Mouse (Mus musculus): ENCODE results near the gene Myh13. TPM values are rescaled to one million over a fixed set of nuclear protein-coding genes. Genes with fewer than 3 reads are reported as not detected.

Myh13 gene
- polyA plus RNA-seq, 1 experiment from 2014 or later: not detected

DNA sequence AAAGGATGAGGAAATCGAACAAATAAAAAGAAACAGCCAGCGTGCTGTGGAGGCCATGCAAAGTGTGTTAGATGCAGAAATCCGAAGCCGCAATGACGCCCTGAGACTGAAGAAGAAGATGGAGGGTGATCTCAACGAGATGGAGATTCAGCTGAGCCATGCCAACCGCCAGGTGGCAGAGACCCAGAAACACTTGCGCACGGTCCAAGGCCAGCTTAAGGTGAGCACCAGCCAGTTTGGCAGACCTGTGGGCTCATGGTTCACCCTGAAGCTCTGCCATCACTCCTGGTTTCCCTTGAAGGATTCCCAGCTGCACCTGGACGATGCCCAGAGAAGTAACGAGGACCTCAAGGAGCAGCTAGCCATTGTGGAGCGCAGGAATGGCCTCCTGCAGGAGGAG is 43.1 kb downstream of the Myh13 start:
- no peaks in the 10 kb centered on the region for H3K4me1 ChIP-seq
- no peak overlapping the region for H3K4me2 ChIP-seq (replicated peaks)
- H3K9me3 ChIP-seq: no peaks in the 10 kb centered on the region
- no peak overlapping the region for H3K9ac ChIP-seq
- H3K36me3 ChIP-seq: no peaks in the 10 kb centered on the region
- H3K27ac ChIP-seq: no peak overlapping the region
- ATAC-seq (ENCODE audit: low FRiP score, low read depth): no peak
- no peaks in the 10 kb centered on the region for H3K27me3 ChIP-seq (replicated peaks)
- 92% methylated on average over 12 of the region's 12 CpGs for WGBS
- no peak overlapping the region for H3K4me3 ChIP-seq

DNA sequence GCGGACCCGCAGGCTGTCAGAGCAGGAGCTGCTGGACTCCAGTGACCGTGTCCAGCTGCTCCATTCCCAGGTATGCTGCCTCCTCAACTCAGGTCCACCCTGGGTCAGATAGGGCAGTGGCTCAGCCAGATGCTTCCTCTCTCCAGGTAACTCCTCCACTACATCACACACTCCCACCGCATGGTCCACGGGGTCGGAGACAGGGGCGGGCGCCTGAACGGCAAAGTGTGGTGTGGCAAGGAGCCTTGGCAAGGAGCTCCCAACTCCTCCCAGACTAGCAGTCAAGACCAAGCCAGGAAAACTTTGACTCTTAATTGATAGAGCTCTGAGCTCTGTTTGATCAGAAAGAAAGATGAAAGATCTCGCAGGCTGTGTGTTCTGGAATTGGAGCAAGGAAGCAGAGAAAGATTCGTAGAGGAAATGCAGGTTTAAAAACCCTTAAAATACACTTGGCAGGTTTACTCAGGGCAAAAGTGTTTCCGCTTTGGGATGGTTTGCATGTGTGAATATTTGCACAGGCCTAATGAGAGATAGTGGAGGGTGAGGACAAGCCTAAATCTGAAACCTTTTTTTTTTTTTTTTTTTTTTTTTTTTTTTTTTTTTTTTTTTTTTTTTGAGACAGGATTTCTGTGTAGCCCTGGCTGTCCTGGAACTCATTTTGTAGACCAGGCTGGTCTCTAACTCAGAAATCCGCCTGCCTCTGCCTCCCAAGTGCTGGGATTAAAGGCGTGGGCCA is 43.7 kb downstream of the Myh13 start:
- H3K36me3 ChIP-seq: no peaks in the 10 kb centered on the region
- no peak overlapping the region for H3K27ac ChIP-seq
- H3K9me3 ChIP-seq: no peaks in the 10 kb centered on the region
- H3K4me1 ChIP-seq: no peaks in the 10 kb centered on the region
- no peak overlapping the region for H3K4me3 ChIP-seq
- H3K4me2 ChIP-seq (replicated peaks): no peak overlapping the region
- H3K9ac ChIP-seq: no peak overlapping the region
- WGBS: 91% methylated on average over 14 of the region's 14 CpGs
- H3K27me3 ChIP-seq (replicated peaks): no peaks in the 10 kb centered on the region
- ATAC-seq (ENCODE audit: low FRiP score, low read depth): no peak

GRCm38 (mm10) chr11:67366936-67367335 is 45.5 kb downstream of the Myh13 start:
- WGBS: 76% methylated on average over 9 of the region's 9 CpGs

GRCm38 (mm10) chr11:67373333-67373732 is 51.9 kb downstream of the Myh13 start:
- no peak overlapping the region for H3K9ac ChIP-seq
- H3K27ac ChIP-seq: no peak overlapping the region
- no peak overlapping the region for H3K4me3 ChIP-seq
- H3K27me3 ChIP-seq (replicated peaks): no peaks in the 10 kb centered on the region
- ATAC-seq (ENCODE audit: low FRiP score, low read depth): 0 out of 2 replicates have a peak, but pooled peaks have one; percentile 33
- no peaks in the 10 kb centered on the region for H3K36me3 ChIP-seq
- WGBS: 69% methylated on average over 2 of the region's 2 CpGs
- H3K4me1 ChIP-seq: no peaks in the 10 kb centered on the region
- H3K4me2 ChIP-seq (replicated peaks): no peak overlapping the region
- H3K9me3 ChIP-seq: no peaks in the 10 kb centered on the region

More at GRCm38 (mm10) chr11:67366936-67367335, 45.5 kb downstream of the Myh13 start:
- no peaks in the 10 kb centered on the region for H3K27me3 ChIP-seq (replicated peaks)
- H3K9me3 ChIP-seq: no peaks in the 10 kb centered on the region
- no peak overlapping the region for H3K4me2 ChIP-seq (replicated peaks)
- H3K36me3 ChIP-seq: no peaks in the 10 kb centered on the region
- no peak overlapping the region for H3K9ac ChIP-seq
- H3K27ac ChIP-seq: no peak overlapping the region
- H3K4me1 ChIP-seq: no peaks in the 10 kb centered on the region
- H3K4me3 ChIP-seq: no peak overlapping the region
- ATAC-seq (ENCODE audit: low FRiP score, low read depth): no peak

DNA sequence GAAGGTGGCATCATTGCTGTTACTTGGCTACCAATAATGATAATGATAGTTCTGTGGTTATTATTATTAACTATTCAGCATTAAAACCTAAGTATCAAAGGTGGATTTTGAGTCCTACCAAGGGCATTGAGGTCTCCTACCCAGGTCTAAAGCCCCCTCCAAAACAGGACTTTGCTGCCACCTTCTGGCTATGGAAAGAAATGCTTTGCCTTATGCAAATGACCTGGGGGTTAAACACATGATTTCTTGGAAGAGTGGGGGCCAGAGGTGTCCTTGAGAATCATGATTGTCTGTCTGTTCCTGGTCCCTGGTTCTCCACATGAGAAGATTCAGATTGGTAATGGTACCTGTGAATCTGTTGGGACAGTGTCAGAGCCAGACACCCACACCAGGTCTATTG is 54.9 kb downstream of the Myh13 start:
- no peak overlapping the region for H3K4me3 ChIP-seq
- no peak for ATAC-seq (ENCODE audit: low FRiP score, low read depth)
- H3K27ac ChIP-seq: no peak overlapping the region
- no peak overlapping the region for H3K9ac ChIP-seq
- H3K4me2 ChIP-seq (replicated peaks): no peak overlapping the region
- H3K27me3 ChIP-seq (replicated peaks): no peaks in the 10 kb centered on the region
- no peaks in the 10 kb centered on the region for H3K9me3 ChIP-seq
- no peaks in the 10 kb centered on the region for H3K36me3 ChIP-seq
- peaks cover 16% of the 10 kb centered on the region for H3K4me1 ChIP-seq

- 0 out of 2 replicates have a peak overlapping the region, but pooled peaks have one; percentile 12 for H3K4me2 ChIP-seq (replicated peaks)
- ATAC-seq (ENCODE audit: low FRiP score, low read depth): no peak
- no peak overlapping the region for H3K27ac ChIP-seq
- H3K36me3 ChIP-seq: no peaks in the 10 kb centered on the region
- H3K4me1 ChIP-seq: peaks cover 16% of the 10 kb centered on the region
- H3K4me3 ChIP-seq: no peak overlapping the region
- H3K27me3 ChIP-seq (replicated peaks): no peaks in the 10 kb centered on the region
- H3K9me3 ChIP-seq: no peaks in the 10 kb centered on the region
- H3K9ac ChIP-seq: no peak overlapping the region
- WGBS: 6% methylated on average over 10 of the region's 10 CpGs
Measured at GRCm38 (mm10) chr11:67379703-67380510, 58.4 kb downstream of the Myh13 start.

GRCm38 (mm10) chr11:67381833-67382232 is 60.4 kb downstream of the Myh13 start:
- H3K27ac ChIP-seq: no peak overlapping the region
- no peaks in the 10 kb centered on the region for H3K36me3 ChIP-seq
- H3K9ac ChIP-seq: no peak overlapping the region
- H3K27me3 ChIP-seq (replicated peaks): no peaks in the 10 kb centered on the region
- 78% methylated on average over 4 of the region's 4 CpGs for WGBS
- H3K4me2 ChIP-seq (replicated peaks): no peak overlapping the region
- no peak for ATAC-seq (ENCODE audit: low FRiP score, low read depth)
- no peak overlapping the region for H3K4me3 ChIP-seq
- peaks cover 19% of the 10 kb centered on the region for H3K4me1 ChIP-seq
- no peaks in the 10 kb centered on the region for H3K9me3 ChIP-seq

GRCm38 (mm10) chr11:67384653-67385052 is 63.2 kb downstream of the Myh13 start:
- no peaks in the 10 kb centered on the region for H3K36me3 ChIP-seq
- H3K27me3 ChIP-seq (replicated peaks): no peaks in the 10 kb centered on the region
- peaks cover 7% of the 10 kb centered on the region; the same call in 1 of the 2 replicates for H3K9me3 ChIP-seq
- no peak overlapping the region for H3K4me3 ChIP-seq
- H3K4me1 ChIP-seq: peaks cover 14% of the 10 kb centered on the region
- WGBS: 87% methylated on average over 7 of the region's 7 CpGs
- no peak overlapping the region for H3K27ac ChIP-seq
- H3K9ac ChIP-seq: no peak overlapping the region
- H3K4me2 ChIP-seq (replicated peaks): no peak overlapping the region
- no peak for ATAC-seq (ENCODE audit: low FRiP score, low read depth)

DNA sequence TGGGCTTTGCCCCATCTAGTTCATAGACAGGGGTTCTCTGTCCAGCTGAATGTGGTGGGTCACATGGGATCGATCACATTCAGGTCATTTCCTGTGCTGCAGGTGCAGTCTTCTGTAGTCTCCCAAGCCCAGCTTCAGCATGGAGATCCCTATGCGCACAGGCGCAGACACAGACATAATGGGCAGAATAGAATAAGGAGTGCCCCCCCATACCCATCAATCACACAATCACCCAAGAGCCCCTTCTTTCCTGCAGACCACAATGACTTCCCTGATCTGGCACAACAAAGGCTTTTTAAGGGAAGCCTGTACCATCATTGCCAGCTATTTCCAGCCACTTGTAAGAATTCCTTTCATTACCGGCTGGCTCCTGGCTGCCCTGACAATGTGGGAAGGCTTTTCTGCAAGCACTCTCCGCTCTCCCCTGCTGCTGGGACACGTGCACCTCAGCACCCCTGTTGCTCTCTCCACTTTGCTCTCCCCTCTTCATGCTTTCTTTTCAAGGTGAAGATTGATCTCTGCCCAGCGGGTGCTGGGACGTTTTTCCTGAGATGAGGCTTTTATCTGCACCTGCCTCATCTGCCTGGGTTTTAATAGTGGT is 65.5 kb downstream of the Myh13 start:
- no peak for ATAC-seq (ENCODE audit: low FRiP score, low read depth)
- Histone ChIP-seq H3K4me2 (replicated peaks) (0 out of 2 replicates have a peak overlapping the region, but pooled peaks have one; percentile 5), H3K36me3 (no peaks in the 10 kb centered on the region), H3K9me3 (peaks cover 7% of the 10 kb centered on the region; the same call in 1 of the 2 replicates), H3K9ac (no peak overlapping the region), H3K27me3 (replicated peaks) (no peaks in the 10 kb centered on the region), H3K4me3 (no peak overlapping the region), H3K4me1 (peaks cover 7% of the 10 kb centered on the region; the same call in 1 of the 2 replicates), H3K27ac (no peak overlapping the region)
- 9% methylated on average over 8 of the region's 8 CpGs for WGBS

- Histone ChIP-seq H3K9me3 (peaks cover 7% of the 10 kb centered on the region; the same call in 1 of the 2 replicates), H3K36me3 (no peaks in the 10 kb centered on the region), H3K27ac (no peak overlapping the region), H3K9ac (no peak overlapping the region), H3K4me2 (replicated peaks) (no peak overlapping the region), H3K4me1 (peaks cover 7% of the 10 kb centered on the region; the same call in 1 of the 2 replicates), H3K4me3 (no peak overlapping the region), H3K27me3 (replicated peaks) (no peaks in the 10 kb centered on the region)
- WGBS: 92% methylated on average over 3 of the region's 3 CpGs
- no peak for ATAC-seq (ENCODE audit: low FRiP score, low read depth)
Measured at GRCm38 (mm10) chr11:67390679-67391384, 69.4 kb downstream of the Myh13 start.

DNA sequence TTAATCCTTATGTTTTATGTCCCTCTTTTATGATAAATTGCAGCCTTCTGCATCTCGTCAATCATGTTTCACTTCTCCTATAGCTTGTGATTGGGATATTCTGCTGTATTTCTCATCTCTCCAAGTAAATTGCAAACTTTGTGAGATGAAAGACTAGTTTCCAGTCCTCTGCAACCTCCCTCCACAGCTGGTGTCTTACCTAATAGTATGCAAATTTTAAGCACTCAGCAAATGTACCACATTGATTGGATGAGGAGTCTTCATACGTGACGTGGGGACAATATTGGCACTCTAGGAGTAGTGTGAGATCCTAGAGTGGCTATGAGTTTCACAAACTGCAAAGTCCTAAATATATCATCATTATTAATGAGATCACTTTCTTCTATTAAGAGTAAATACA is 70.9 kb downstream of the Myh13 start:
- WGBS: 84% methylated on average over 3 of the region's 3 CpGs
- Histone ChIP-seq H3K9ac (no peak overlapping the region), H3K4me1 (no peaks in the 10 kb centered on the region), H3K27ac (no peak overlapping the region), H3K27me3 (replicated peaks) (no peaks in the 10 kb centered on the region), H3K36me3 (no peaks in the 10 kb centered on the region), H3K4me3 (no peak overlapping the region), H3K4me2 (replicated peaks) (no peak overlapping the region), H3K9me3 (peaks cover 7% of the 10 kb centered on the region; the same call in 1 of the 2 replicates)
- no peak for ATAC-seq (ENCODE audit: low FRiP score, low read depth)

- Histone ChIP-seq H3K27ac (no peak overlapping the region), H3K27me3 (replicated peaks) (no peaks in the 10 kb centered on the region), H3K4me3 (no peak overlapping the region), H3K9ac (no peak overlapping the region), H3K4me1 (no peaks in the 10 kb centered on the region), H3K4me2 (replicated peaks) (no peak overlapping the region), H3K9me3 (no peaks in the 10 kb centered on the region), H3K36me3 (no peaks in the 10 kb centered on the region)
- 68% methylated on average over 5 of the region's 5 CpGs for WGBS
- ATAC-seq (ENCODE audit: low FRiP score, low read depth): no peak
Measured at GRCm38 (mm10) chr11:67400956-67401355, 79.5 kb downstream of the Myh13 start.

Measured in neural tube, embryonic 12.5 days (tissue).